Comparison of ENCODE assay signal across 8 mouse cellular contexts in the genomic region with DNA sequence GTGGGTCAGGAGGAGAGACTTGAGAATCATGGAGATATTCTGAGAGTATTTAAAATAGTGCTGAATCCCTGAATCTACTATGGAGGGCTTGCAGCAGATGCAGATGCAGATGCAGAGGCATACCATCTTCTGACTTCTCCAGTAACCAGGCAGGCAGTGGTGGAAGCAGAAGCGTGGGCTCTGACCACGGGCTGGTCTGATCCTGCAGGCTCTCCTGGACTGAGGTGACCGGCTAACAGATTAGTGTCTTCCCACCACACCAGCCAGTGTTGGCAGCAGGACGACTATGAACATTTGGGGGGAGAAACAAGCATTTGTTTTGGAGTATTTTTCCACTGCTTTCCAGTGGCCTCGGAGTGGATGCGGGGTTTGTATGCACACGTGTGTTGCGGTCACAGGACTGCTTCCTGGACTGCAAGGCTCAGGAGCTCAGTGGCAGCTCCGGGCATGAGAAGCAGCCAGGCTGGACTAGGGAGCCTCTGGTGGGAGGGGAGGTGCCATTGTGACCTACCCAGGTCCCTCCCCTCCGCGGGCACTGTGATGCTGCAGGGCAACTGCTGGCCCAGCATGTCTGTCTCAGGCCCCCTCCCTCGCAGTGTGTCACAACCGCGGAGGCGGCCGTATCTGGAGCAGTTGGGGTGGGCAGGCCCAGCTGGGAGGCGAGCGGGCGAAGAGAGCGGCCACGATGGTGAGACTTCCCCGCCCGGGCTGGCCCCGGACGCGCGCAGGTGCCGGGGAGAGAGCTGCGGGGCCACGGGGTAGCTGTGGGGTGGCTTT. TPM values are rescaled to one million over a fixed set of nuclear protein-coding genes. Genes with fewer than 3 reads are reported as not detected.
DNase-seq lines count a peak whose midpoint lies in the region; ATAC-seq and TF ChIP-seq lines count a peak whose summit lies in the region.

Tuba8 (plus strand) TSS at position 548 of the 777 bp plus-strand sequence.

- H3K4me2 ChIP-seq in lung, embryonic 14.5 days: peak within 1 kb of the TSS; percentile 73
- peak within 1 kb of the TSS; percentile 93 for H3K4me2 ChIP-seq in neural tube, embryonic 15.5 days

- H3K27me3 ChIP-seq in hindbrain, embryonic 10.5 days (ENCODE audit: insufficient read depth, poor library complexity, severe bottlenecking): peaks cover 41% of the 10 kb centered on the region
- peaks cover 23% of the 10 kb centered on the region for H3K27me3 ChIP-seq in lung, embryonic 14.5 days (ENCODE audit: insufficient read depth, low read length)
- peaks cover 16% of the 10 kb centered on the region for H3K27me3 ChIP-seq in neural tube, embryonic 15.5 days (replicated peaks)

- H3K27ac ChIP-seq in hindbrain, embryonic 10.5 days: peak within 1 kb of the TSS; percentile 45; the same call in 1 of the 2 replicates
- no peak within 1 kb of the TSS for H3K27ac ChIP-seq in lung, embryonic 14.5 days (ENCODE audit: low read depth)
- H3K27ac ChIP-seq in neural tube, embryonic 15.5 days (replicated peaks): no peak within 1 kb of the TSS

- no peak for TF ChIP-seq CTCF in lung, embryonic 14.5 days (IDR thresholded peaks at IDR 0.05; ENCODE audit: low read depth)

- peak within 1 kb of the TSS; percentile 63 for H3K4me3 ChIP-seq in hindbrain, embryonic 10.5 days
- peak within 1 kb of the TSS; percentile 37 for H3K4me3 ChIP-seq in lung, embryonic 14.5 days (ENCODE audit: low read depth, low read length)
- peak within 1 kb of the TSS; percentile 47 for H3K4me3 ChIP-seq in neural tube, embryonic 15.5 days (replicated peaks)

- H3K9ac ChIP-seq in lung, embryonic 14.5 days: peak within 1 kb of the TSS; percentile 23
- peak within 1 kb of the TSS; percentile 52 for H3K9ac ChIP-seq in neural tube, embryonic 15.5 days (replicated peaks)

- peaks cover 19% of the 10 kb centered on the region for H3K4me1 ChIP-seq in hindbrain, embryonic 10.5 days (replicated peaks)
- peaks cover 11% of the 10 kb centered on the region for H3K4me1 ChIP-seq in lung, embryonic 14.5 days (ENCODE audit: insufficient read depth)
- peaks cover 19% of the 10 kb centered on the region for H3K4me1 ChIP-seq in neural tube, embryonic 15.5 days

- H3K9me3 ChIP-seq in hindbrain, embryonic 10.5 days: no peaks in the 10 kb centered on the region
- no peaks in the 10 kb centered on the region for H3K9me3 ChIP-seq in lung, embryonic 14.5 days (ENCODE audit: low read depth, low read length)
- H3K9me3 ChIP-seq in neural tube, embryonic 15.5 days (replicated peaks): no peaks in the 10 kb centered on the region

- H3K36me3 ChIP-seq in hindbrain, embryonic 10.5 days: no peaks in the 10 kb centered on the region
- no peaks in the 10 kb centered on the region for H3K36me3 ChIP-seq in lung, embryonic 14.5 days (ENCODE audit: insufficient read depth)
- H3K36me3 ChIP-seq in neural tube, embryonic 15.5 days: no peaks in the 10 kb centered on the region

- peak; percentile 63; the same call in 1 of the 2 replicates for ATAC-seq in lung, embryonic 14.5 days (ENCODE audit: insufficient read depth)
- peak; percentile 84 for ATAC-seq in neural tube, embryonic 15.5 days (ENCODE audit: low FRiP score)

- WGBS in hindbrain, embryonic 10.5 days: 5% methylated on average over 30 of the region's 30 CpGs
- 4% methylated on average over 30 of the region's 30 CpGs for WGBS in lung, embryonic 14.5 days
- WGBS in neural tube, embryonic 15.5 days: 5% methylated on average over 27 of the region's 30 CpGs

- peak; percentile 87 for DNase-seq in Muller cell, postnatal 12 days (ENCODE audit: inconsistent ontology term)
- peak; percentile 69 to 73 for DNase-seq in cerebellum, postnatal 10 days
- peak; percentile 45 to 50 for DNase-seq in frontal cortex, postnatal 10 days (ENCODE audit: low spot score in 2 of 2)
- peak; percentile 53 for DNase-seq in hindbrain, embryonic 10.5 days (ENCODE audit: low spot score)
- DNase-seq in layer of hippocampus, adult 9-11 months: peak; percentile 38
- DNase-seq in lung, embryonic 14.5 days: peak; percentile 40
- peak; percentile 40 to 48 for DNase-seq in thymus, postnatal 10 days (ENCODE audit: low spot score in 2 of 2)

RNA-seq across cellular contexts. Expression of gene Tuba8, which starts in this region (rescaled TPM):
- 0.30 and 0.41 TPM in 2 replicates for polyA plus RNA-seq in hindbrain, embryonic 10.5 days (2016; fragmentation: Nextera tagmentation; extraction: Ambion mirVana)
- polyA plus RNA-seq in lung, embryonic 14.5 days (2014; fragmentation: Nextera tagmentation; extraction: Ambion mirVana): 2.1 and 3.0 TPM in 2 replicates
- polyA plus RNA-seq in neural tube, embryonic 15.5 days (2015; fragmentation: Nextera tagmentation; extraction: Ambion mirVana): 1.5 and 2.5 TPM in 2 replicates

Comparison
In these comparisons a context has a peak if more than half of its experiments do, and no peak if none do; other contexts are left out.
1. Peak in DNase-seq, H3K4me3 ChIP-seq and H3K27ac ChIP-seq in hindbrain, embryonic 10.5 days; RNA of the gene not detected or under 1 TPM.